Mouse (Mus musculus): ENCODE data around the gene Fasn. TPM values are rescaled to one million over a fixed set of nuclear protein-coding genes. Genes with fewer than 3 reads are reported as not detected.
A peak's percentile ranks its signal among the peaks of the same experiment; 100 is the strongest.

Fasn gene
- polyA plus RNA-seq, 1 experiment from 2014 or later = 11.3 TPM

GRCm38 (mm10) chr11:120829757-120830532 is 5.6 kb upstream of the Fasn start:
- ATAC-seq = no peak
- H3K27me3 ChIP-seq (replicated peaks; ENCODE audit: control insufficient read depth, insufficient read depth, low read length) = no peaks in the 10 kb centered on the region
- no peak overlapping the region for H3K9ac ChIP-seq (ENCODE audit: low read depth, low read length)
- no peaks in the 10 kb centered on the region for H3K36me3 ChIP-seq (ENCODE audit: control insufficient read depth, insufficient read depth)
- 0 out of 2 replicates have a peak, but pooled peaks cover 2% of the 10 kb centered on the region for H3K4me1 ChIP-seq (replicated peaks; ENCODE audit: control insufficient read depth, insufficient read depth, low read length)
- H3K9me3 ChIP-seq (ENCODE audit: control insufficient read depth) = no peaks in the 10 kb centered on the region
- H3K27ac ChIP-seq (ENCODE audit: low read depth, low read length) = no peak overlapping the region
- TF ChIP-seq CTCF (IDR thresholded peaks at IDR 0.05; ENCODE audit: low read depth) = no peak
- WGBS = 79% methylated on average over 10 of the region's 10 CpGs
- H3K4me3 ChIP-seq (ENCODE audit: low read depth, low read length) = no peak overlapping the region
- H3K4me2 ChIP-seq (replicated peaks; ENCODE audit: low read depth) = no peak overlapping the region

- H3K9ac ChIP-seq (ENCODE audit: low read depth, low read length) = no peak overlapping the region
- H3K36me3 ChIP-seq (ENCODE audit: control insufficient read depth, insufficient read depth) = no peaks in the 10 kb centered on the region
- no peak overlapping the region for H3K27ac ChIP-seq (ENCODE audit: low read depth, low read length)
- H3K9me3 ChIP-seq (ENCODE audit: control insufficient read depth) = no peaks in the 10 kb centered on the region
- WGBS = 79% methylated on average over 4 of the region's 4 CpGs
- H3K4me3 ChIP-seq (ENCODE audit: low read depth, low read length) = no peak overlapping the region
- ATAC-seq = no peak
- H3K4me2 ChIP-seq (replicated peaks; ENCODE audit: low read depth) = no peak overlapping the region
- H3K4me1 ChIP-seq (replicated peaks; ENCODE audit: control insufficient read depth, insufficient read depth, low read length) = no peaks in the 10 kb centered on the region
- H3K27me3 ChIP-seq (replicated peaks; ENCODE audit: control insufficient read depth, insufficient read depth, low read length) = no peaks in the 10 kb centered on the region
- TF ChIP-seq CTCF (IDR thresholded peaks at IDR 0.05; ENCODE audit: low read depth) = no peak
Observed at GRCm38 (mm10) chr11:120828416-120828815, 4.1 kb upstream of the Fasn start.

- Histone ChIP-seq H3K27me3 (replicated peaks; ENCODE audit: control insufficient read depth, insufficient read depth, low read length) (no peaks in the 10 kb centered on the region), H3K36me3 (ENCODE audit: control insufficient read depth, insufficient read depth) (peaks cover 7% of the 10 kb centered on the region; the same call in 1 of the 2 replicates), H3K4me3 (ENCODE audit: low read depth, low read length) (no peak overlapping the region), H3K4me1 (replicated peaks; ENCODE audit: control insufficient read depth, insufficient read depth, low read length) (peaks cover 4% of the 10 kb centered on the region; the same call in 1 of the 2 replicates), H3K27ac (ENCODE audit: low read depth, low read length) (no peak overlapping the region), H3K9me3 (ENCODE audit: control insufficient read depth) (no peaks in the 10 kb centered on the region), H3K4me2 (replicated peaks; ENCODE audit: low read depth) (no peak overlapping the region), H3K9ac (ENCODE audit: low read depth, low read length) (no peak overlapping the region)
- no peak for TF ChIP-seq CTCF (IDR thresholded peaks at IDR 0.05; ENCODE audit: low read depth)
- ATAC-seq = no peak
- 86% methylated on average over 8 of the region's 8 CpGs for WGBS
Observed at GRCm38 (mm10) chr11:120826016-120826953, 1.9 kb upstream of the Fasn start.

GRCm38 (mm10) chr11:120825289-120825863 is 1.0 kb upstream of the Fasn start:
- Histone ChIP-seq H3K9ac (ENCODE audit: low read depth, low read length) (peak overlapping the region; percentile 72; the same call in 1 of the 2 replicates), H3K27ac (ENCODE audit: low read depth, low read length) (0 out of 2 replicates have a peak overlapping the region, but pooled peaks have one; percentile 89), H3K27me3 (replicated peaks; ENCODE audit: control insufficient read depth, insufficient read depth, low read length) (no peaks in the 10 kb centered on the region), H3K9me3 (ENCODE audit: control insufficient read depth) (no peaks in the 10 kb centered on the region), H3K36me3 (ENCODE audit: control insufficient read depth, insufficient read depth) (peaks cover 15% of the 10 kb centered on the region), H3K4me3 (ENCODE audit: low read depth, low read length) (no peak overlapping the region), H3K4me2 (replicated peaks; ENCODE audit: low read depth) (peak overlapping the region; percentile 84), H3K4me1 (replicated peaks; ENCODE audit: control insufficient read depth, insufficient read depth, low read length) (peaks cover 4% of the 10 kb centered on the region; the same call in 1 of the 2 replicates)
- ATAC-seq = no peak
- TF ChIP-seq CTCF (IDR thresholded peaks at IDR 0.05; ENCODE audit: low read depth) = no peak
- WGBS = 60% methylated on average over 4 of the region's 4 CpGs

- Histone ChIP-seq H3K9ac (ENCODE audit: low read depth, low read length) (peak overlapping the region; percentile 72), H3K27ac (ENCODE audit: low read depth, low read length) (peak overlapping the region; percentile 89), H3K4me1 (replicated peaks; ENCODE audit: control insufficient read depth, insufficient read depth, low read length) (peaks cover 4% of the 10 kb centered on the region; the same call in 1 of the 2 replicates), H3K27me3 (replicated peaks; ENCODE audit: control insufficient read depth, insufficient read depth, low read length) (no peaks in the 10 kb centered on the region), H3K36me3 (ENCODE audit: control insufficient read depth, insufficient read depth) (peaks cover 21% of the 10 kb centered on the region), H3K4me2 (replicated peaks; ENCODE audit: low read depth) (peak overlapping the region; percentile 84), H3K9me3 (ENCODE audit: control insufficient read depth) (no peaks in the 10 kb centered on the region), H3K4me3 (ENCODE audit: low read depth, low read length) (peak overlapping the region; percentile 80)
- no peak for TF ChIP-seq CTCF (IDR thresholded peaks at IDR 0.05; ENCODE audit: low read depth)
- no peak for ATAC-seq
- 3% methylated on average over 21 of the region's 21 CpGs for WGBS
Observed at GRCm38 (mm10) chr11:120824787-120825288, 491 bp upstream of the Fasn start.
